Mouse (Mus musculus) G1E-ER4 (cell line): ENCODE results near the gene Dnah6. TPM values are rescaled to one million over a fixed set of nuclear protein-coding genes. Genes with fewer than 3 reads are reported as not detected.

Experiments used
- GATA1 ChIP-seq: IDR thresholded peaks from one replicate; pipeline ENCODE4 v1.8.0; 2012; ENCODE audit warnings: low read length, inconsistent platforms
- polyA plus RNA-seq: library from polyadenylated mRNA; stranded (reverse); fragments of >175 nt; gene quantifications from 2 replicates; pipeline ENCODE4 v1.2.3, GENCODE M21; 2012

Gene Dnah6
- polyA plus RNA-seq, 1 experiment, result not detected

DNA sequence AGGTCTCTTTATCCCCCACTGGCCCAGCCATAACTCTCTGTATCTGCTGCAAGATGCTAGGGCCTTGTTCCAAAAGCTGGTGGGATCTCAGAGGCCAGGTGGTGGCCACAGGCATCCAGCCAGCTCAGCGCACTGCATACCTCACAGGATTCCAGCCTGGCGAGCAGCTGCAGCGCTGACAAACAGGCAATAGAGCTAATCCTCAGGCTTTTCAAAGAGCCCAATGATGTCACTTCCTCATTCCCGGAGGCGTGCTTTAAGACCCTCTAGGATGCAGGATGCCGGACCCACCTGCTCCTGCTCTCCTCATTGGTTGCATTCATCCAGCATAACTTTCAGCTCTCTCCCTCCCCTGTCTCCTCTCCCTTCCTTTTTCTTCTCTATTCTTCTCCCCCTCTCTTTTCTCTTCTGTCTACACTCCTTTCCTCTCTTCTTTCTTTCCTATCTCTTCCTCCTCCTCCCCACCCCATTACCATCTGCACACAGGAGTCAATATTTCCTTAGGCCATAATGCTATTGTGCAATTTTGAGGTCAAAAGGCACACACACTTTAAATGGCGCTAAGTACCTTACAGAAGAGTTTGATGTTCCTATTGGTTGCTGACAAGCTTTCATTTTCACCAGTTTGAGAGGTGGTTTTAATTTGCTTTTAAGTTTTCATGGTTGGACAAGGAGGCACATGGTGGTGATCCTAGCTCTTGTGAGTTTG, 232.3 kb downstream of the Dnah6 start:
- no peak for TF ChIP-seq GATA1

DNA sequence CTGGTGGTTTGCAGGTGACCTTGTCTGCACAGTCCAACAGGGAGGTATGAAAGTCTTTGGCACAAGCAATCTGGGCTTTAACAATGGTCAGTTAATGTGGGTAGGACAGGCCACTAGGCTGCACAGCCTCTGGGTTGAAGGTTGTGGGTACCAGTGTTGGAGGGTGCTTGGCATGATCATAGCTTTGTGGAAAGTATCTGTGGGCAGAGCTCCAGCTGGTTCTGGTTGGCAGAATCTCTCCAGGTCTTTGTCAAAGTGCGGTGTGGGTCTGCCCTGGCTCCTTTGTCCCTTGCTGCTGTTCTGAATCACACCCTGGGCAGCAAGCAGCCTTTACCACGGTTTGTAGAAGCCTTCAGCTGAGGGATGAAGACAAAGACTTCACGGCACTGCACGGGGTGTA, 238.9 kb downstream of the Dnah6 start:
- TF ChIP-seq GATA1, result no peak

DNA sequence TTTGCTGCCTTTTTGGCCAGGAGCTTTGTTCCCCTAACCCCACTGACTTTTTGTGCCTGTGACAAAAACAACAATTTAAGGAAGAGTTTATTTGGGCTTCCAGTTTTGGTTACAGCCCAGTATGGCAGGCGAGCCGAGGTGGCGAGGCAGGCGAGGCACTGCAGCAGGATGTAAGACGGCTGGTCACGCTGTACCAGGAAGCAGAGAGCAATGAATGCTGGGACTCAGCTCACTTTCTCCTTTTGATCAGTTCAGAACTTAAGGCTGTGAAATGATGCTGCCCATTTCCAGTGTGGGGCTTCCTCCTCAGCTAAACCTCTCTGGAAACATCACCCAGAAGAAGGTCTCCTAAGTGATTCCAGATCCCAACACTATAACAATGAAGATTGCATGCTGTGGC, 239.6 kb downstream of the Dnah6 start:
- TF ChIP-seq GATA1, result no peak

DNA sequence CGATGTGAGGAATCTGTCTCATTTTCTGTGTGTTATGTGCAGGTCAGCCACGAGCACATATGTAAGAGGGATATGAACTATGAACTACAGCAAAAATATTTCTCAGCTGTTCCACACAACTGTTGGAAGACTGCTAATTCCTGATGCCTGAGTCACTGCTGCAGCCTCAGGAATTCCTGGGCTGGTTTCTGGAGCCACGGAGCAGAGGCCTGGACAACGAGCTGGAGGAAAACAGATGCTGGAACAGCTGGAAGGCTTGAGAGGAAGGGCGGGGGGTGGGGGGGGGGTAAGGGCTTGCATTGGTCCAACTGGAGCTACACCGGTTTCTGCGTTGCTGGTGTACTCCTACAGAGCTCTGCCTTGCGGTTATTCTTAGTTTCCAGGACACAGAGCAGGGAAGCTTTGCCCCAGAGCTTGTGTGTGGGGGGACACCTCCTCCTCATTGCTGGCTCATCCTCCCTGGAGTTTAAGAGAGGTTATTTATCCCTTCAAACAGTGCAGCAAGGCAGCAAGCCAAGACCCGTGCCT, 240.3 kb downstream of the Dnah6 start:
- TF ChIP-seq GATA1, result no peak

DNA sequence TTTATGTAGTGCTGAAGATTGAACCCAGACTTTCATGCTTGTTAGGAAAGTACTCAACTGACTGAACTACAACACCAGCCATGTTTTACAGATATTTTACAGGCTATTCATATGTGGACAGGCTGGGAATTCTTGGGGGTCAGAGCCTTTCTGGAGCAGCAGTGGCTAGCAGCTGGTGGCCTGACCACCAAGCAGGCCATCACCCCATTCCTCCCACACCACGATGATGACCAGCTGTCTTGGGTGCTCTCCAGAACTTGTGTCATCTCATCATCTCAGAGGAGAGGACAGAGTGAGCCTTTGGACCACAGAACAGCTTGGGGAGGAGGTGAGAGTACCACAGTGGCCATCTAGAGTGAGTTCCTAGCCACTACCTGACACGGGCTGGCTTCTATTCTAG, 244.6 kb downstream of the Dnah6 start:
- TF ChIP-seq GATA1, result no peak

DNA sequence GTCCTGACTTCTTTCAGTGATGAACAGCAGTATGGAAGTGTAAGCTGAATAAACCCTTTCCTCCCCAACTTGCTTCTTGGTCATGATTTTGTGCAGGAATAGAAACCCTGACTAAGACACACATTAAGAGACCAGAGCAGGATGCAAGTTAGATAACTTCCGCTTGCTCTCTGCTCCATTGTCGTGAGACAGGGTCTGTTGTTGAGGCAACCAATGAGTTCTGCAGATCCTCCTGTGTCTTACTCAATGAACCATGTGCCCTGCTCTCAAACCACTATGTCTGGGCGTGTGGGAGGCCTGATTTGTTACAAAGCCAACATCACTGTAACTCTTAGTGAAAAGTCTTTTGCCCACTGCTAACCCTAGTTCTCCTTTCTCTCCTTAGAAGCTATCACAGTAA, 250.4 kb downstream of the Dnah6 start:
- no peak for TF ChIP-seq GATA1

DNA sequence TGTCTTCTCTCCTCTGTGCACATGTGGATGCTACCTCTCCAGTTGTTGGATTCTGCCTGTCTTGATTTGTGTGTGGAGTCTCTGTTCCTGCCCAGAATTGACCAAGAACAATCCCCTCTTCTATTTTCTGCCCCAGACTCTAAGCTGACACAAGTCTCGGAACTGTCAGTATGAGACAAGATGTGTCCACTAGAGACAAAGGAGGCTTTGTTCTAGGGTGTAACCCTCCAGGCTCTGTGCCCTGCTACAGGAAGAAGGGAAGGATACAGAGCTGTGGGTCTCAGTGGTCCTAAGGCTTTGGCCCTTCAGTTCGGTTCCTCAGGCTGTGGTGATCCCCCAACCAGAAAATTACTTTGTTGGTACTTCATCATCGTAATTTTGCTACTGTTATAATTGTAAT, 251.7 kb downstream of the Dnah6 start:
- TF ChIP-seq GATA1, result no peak

Other genes with a start within 250 kb of the Dnah6 start
- 21.9 and 135 TPM in 2 replicates for gene Suclg1, start 26.7 kb upstream of the Dnah6 start, polyA plus RNA-seq
- gene 4931417E11Rik, start 248.0 kb upstream of the Dnah6 start, polyA plus RNA-seq, result not detected in 2 replicates